Mouse (Mus musculus) liver, embryonic 14.5 days (tissue): ENCODE data around the gene Gramd4.

Experiments
- CTCF ChIP-seq: IDR thresholded peaks from 2 replicates; pipeline ENCODE4 v1.5.1; 2016; ENCODE audit warnings: antibody characterized with exemption, low read depth, control low read depth
- EP300 ChIP-seq: IDR thresholded peaks from 2 replicates; pipeline ENCODE4 v1.6.1; 2016; ENCODE audit warnings: antibody characterized with exemption, low read depth

GRCm38 (mm10) chr15:86087591-86088149 is 30.2 kb downstream of the Gramd4 start:
- TF ChIP-seq EP300 (no peak), CTCF (no peak)
